Mouse (Mus musculus) retina, adult 2 months (tissue): ENCODE data around the gene Itgb8.

Experiments
- DNase-seq: peaks from one replicate; pipeline ENCODE4 v3.0.0-alpha.2; 2012; ENCODE audit warnings: low read depth, low spot score

Itgb8 gene

GRCm38 (mm10) chr12:119238696-119239415 is at the start of gene Itgb8:
TSS of gene Itgb8 (minus strand) at chr12:119238802.
- no peak for DNase-seq

- no peak for DNase-seq
These were observed 37.7 kb upstream of the Itgb8 start for GRCm38 (mm10) chr12:119276282-119276681.

- no peak for DNase-seq
These were observed 35.0 kb upstream of the Itgb8 start for GRCm38 (mm10) chr12:119273605-119274004.

GRCm38 (mm10) chr12:119271964-119272363 is 33.4 kb upstream of the Itgb8 start:
- DNase-seq = no peak

- DNase-seq = no peak
These were observed 31.4 kb upstream of the Itgb8 start for GRCm38 (mm10) chr12:119270036-119270435.

- no peak for DNase-seq
These were observed 30.1 kb upstream of the Itgb8 start for GRCm38 (mm10) chr12:119268723-119269122.

GRCm38 (mm10) chr12:119264506-119264905 is 25.9 kb upstream of the Itgb8 start:
- no peak for DNase-seq

- DNase-seq = no peak
These were observed 10.0 kb upstream of the Itgb8 start for GRCm38 (mm10) chr12:119248581-119248980.

- DNase-seq = no peak
These were observed 2.5 kb upstream of the Itgb8 start for GRCm38 (mm10) chr12:119241071-119241470.

GRCm38 (mm10) chr12:119237921-119238695 is 494 bp downstream of the Itgb8 start:
- no peak for DNase-seq

GRCm38 (mm10) chr12:119237241-119237920 is 1.2 kb downstream of the Itgb8 start:
- DNase-seq = no peak

GRCm38 (mm10) chr12:119231831-119232230 is 6.8 kb downstream of the Itgb8 start:
- no peak for DNase-seq

- no peak for DNase-seq
These were observed 8.2 kb downstream of the Itgb8 start for GRCm38 (mm10) chr12:119230444-119230843.

- DNase-seq = no peak
These were observed 9.0 kb downstream of the Itgb8 start for GRCm38 (mm10) chr12:119229601-119230000.

- DNase-seq = no peak
These were observed 10.7 kb downstream of the Itgb8 start for GRCm38 (mm10) chr12:119227898-119228297.

GRCm38 (mm10) chr12:119224699-119225098 is 13.9 kb downstream of the Itgb8 start:
- DNase-seq = no peak

GRCm38 (mm10) chr12:119219409-119219808 is 19.2 kb downstream of the Itgb8 start:
- DNase-seq = no peak

- DNase-seq = no peak
These were observed 20.8 kb downstream of the Itgb8 start for GRCm38 (mm10) chr12:119217700-119218265.

- no peak for DNase-seq
These were observed 23.4 kb downstream of the Itgb8 start for GRCm38 (mm10) chr12:119215225-119215624.

GRCm38 (mm10) chr12:119211533-119211932 is 27.1 kb downstream of the Itgb8 start:
- no peak for DNase-seq

- no peak for DNase-seq
These were observed 28.0 kb downstream of the Itgb8 start for GRCm38 (mm10) chr12:119210590-119210989.

- no peak for DNase-seq
These were observed 28.6 kb downstream of the Itgb8 start for GRCm38 (mm10) chr12:119210073-119210425.
